Mouse (Mus musculus) liver, adult 10 weeks (tissue): Measurements from ENCODE around the gene Tmem47. TPM values are rescaled to one million over a fixed set of nuclear protein-coding genes. Genes with fewer than 3 reads are reported as not detected.

Experiments
- polyA plus RNA-seq: library from polyadenylated mRNA; stranded (reverse); fragments of 350-450 nt; fragmentation: Illumina TruSeq; extraction: RNeasy Lipid Tissue Mini Kit (QIAGEN cat#74804); gene quantifications from one replicate; pipeline ENCODE4 v1.2.3, GENCODE M21; 2014; ENCODE audit warnings: low read depth, low replicate concordance

The Tmem47 gene
- polyA plus RNA-seq, result 8.4 TPM

GRCm38 (mm10) chrX:81070210-81070803, at the start of gene Tmem47:
Tmem47 (plus strand) TSS chrX:81070698.

